24 mouse cellular contexts compared by ENCODE assay signal in the genomic region with DNA sequence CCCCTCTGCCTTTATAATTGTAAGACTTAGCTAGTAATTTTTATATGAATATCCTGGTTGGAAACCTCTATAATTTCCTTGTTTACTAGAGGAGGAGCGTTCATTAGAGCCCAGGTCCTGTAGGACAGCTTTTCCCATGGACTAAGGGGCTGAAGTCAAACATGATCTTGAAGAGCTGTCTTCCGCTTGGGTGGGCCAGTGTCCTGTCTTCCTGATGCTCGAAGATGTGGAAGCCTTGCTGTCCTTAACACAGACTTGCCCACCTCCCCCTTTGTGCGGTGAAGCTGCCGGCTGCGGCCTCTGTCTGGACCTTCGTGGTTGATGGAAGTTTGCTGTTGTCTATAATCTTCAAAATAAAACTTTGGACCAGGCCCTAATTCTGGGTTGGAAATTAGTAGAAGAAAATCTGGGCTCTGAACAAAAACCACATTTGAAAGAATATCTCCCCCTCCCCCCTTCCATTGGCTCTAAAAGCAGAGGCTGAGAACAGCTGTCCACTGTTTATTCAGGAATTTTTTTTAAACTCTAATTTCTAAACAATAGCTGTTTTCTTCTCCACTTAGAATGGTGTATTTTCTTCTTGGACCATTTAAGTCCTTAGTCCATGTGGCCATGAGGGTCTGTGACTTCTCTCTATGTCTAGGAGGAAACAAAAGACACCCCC. TPM values are rescaled to one million over a fixed set of nuclear protein-coding genes. Genes with fewer than 3 reads are reported as not detected.
A peak's percentile ranks its signal among the peaks of the same experiment; 100 is the strongest.
DNase-seq lines count a peak whose midpoint lies in the region; ATAC-seq lines count a peak whose summit lies in the region.
"Had no signal": no experiment of that assay in that cellular context is flagged by ENCODE, and none has a peak within 500 bp of the region (broad histone marks: within the 10 kb centered on the region; RNA-seq: fewer than 3 reads in every experiment).

No protein-coding gene starts in this region.

- DNase-seq in kidney, postnatal 4 days: peak; percentile 34 to 49
- no peak for DNase-seq in kidney, adult 9 months
- peak; percentile 42 for DNase-seq in testis, postnatal 10 days (ENCODE audit: low spot score)
- no peak for DNase-seq in testis, postnatal 14 days (ENCODE audit: low spot score)
- no peak for DNase-seq in adrenal gland, postnatal 4 days (ENCODE audit: low spot score in 2 of 2)
- DNase-seq in c-Kit-positive CD71-positive TER-119-positive erythroid progenitor cells, embryonic 14.5 days (ENCODE audit: low spot score): no peak
- DNase-seq: cerebellum, adult 9-10 months; embryo, embryonic 11 days; kidney, adult 2 months; retina, postnatal 1 day had no signal

- ATAC-seq in limb, embryonic 12.5 days (ENCODE audit: insufficient number of reproducible peaks, insufficient read depth, low FRiP score, low TSS enrichment, low read depth): no peak
- ATAC-seq: activated CD4-positive, CD25-positive, alpha-beta regulatory T cell, adult 4 months; CD4-positive, CD25-positive, alpha-beta regulatory T cell, adult 4 months; lung, postnatal 0 days; midbrain, embryonic 16.5 days had no signal

- peak overlapping the region; percentile 18; the same call in 1 of the 2 replicates for H3K27ac ChIP-seq in limb, embryonic 12.5 days
- H3K27ac ChIP-seq: limb, embryonic 15.5 days; neural tube, embryonic 13.5 days had no signal

- H3K4me2 ChIP-seq in limb, embryonic 12.5 days: no peak overlapping the region
- H3K4me2 ChIP-seq: limb, embryonic 15.5 days; neural tube, embryonic 13.5 days had no signal

- peaks cover 40% of the 10 kb centered on the region for H3K4me1 ChIP-seq in limb, embryonic 12.5 days (replicated peaks)

- peaks cover 20% of the 10 kb centered on the region for H3K27me3 ChIP-seq in limb, embryonic 12.5 days
- H3K27me3 ChIP-seq: limb, embryonic 15.5 days had no signal

- 75% methylated on average over 7 of the region's 7 CpGs for WGBS in limb, embryonic 12.5 days

- H3K36me3 ChIP-seq in limb, embryonic 12.5 days: no peaks in the 10 kb centered on the region
- H3K36me3 ChIP-seq: limb, embryonic 15.5 days; neural tube, embryonic 13.5 days had no signal

- H3K9ac ChIP-seq in limb, embryonic 12.5 days (replicated peaks): no peak overlapping the region
- H3K9ac ChIP-seq: limb, embryonic 15.5 days; neural tube, embryonic 13.5 days had no signal

- no peak overlapping the region for H3K4me3 ChIP-seq in limb, embryonic 12.5 days (replicated peaks)
- H3K4me3 ChIP-seq: erythroblast, embryonic 14.5 days; limb, embryonic 15.5 days; neural tube, embryonic 13.5 days had no signal

- no peaks in the 10 kb centered on the region for H3K9me3 ChIP-seq in limb, embryonic 12.5 days
- H3K9me3 ChIP-seq: limb, embryonic 15.5 days; neural tube, embryonic 13.5 days had no signal

RNA-seq across cellular contexts. Expression of gene Slc22a16, which starts 46.7 kb away (rescaled TPM):
- not detected in 2 replicates for polyA plus RNA-seq in limb, embryonic 12.5 days (2016; fragmentation: Nextera tagmentation; extraction: Ambion mirVana)
- not detected for total RNA-seq in adrenal gland, postnatal 4 days (2021)
- total RNA-seq: gastrocnemius, postnatal 4 days; layer of hippocampus, postnatal 14 days had no signal
- polyA plus RNA-seq: activated CD4-positive, CD25-positive, alpha-beta regulatory T cell, adult 4 months; brain, embryonic 14.5 days; CD4-positive, CD25-positive, alpha-beta regulatory T cell, adult 4 months; erythroblast, embryonic 14.5 days; heart, embryonic 14.5 days; hindbrain, embryonic 11.5 days; kidney, adult 2 months; limb, embryonic 15.5 days; lung, postnatal 0 days; midbrain, embryonic 16.5 days; neural tube, embryonic 13.5 days; spleen, adult 2 months had no signal

Comparison
In these comparisons a context has a peak if more than half of its experiments do, and no peak if none do; other contexts are left out.
1. DNase-seq: peak in kidney, postnatal 4 days (2 of 2) and testis, postnatal 10 days (single experiment); none in kidney, adult 9 months (single experiment), testis, postnatal 14 days (single experiment), adrenal gland, postnatal 4 days (0 of 2) and c-Kit-positive CD71-positive TER-119-positive erythroid progenitor cells, embryonic 14.5 days (single experiment).